In the genomic region with DNA sequence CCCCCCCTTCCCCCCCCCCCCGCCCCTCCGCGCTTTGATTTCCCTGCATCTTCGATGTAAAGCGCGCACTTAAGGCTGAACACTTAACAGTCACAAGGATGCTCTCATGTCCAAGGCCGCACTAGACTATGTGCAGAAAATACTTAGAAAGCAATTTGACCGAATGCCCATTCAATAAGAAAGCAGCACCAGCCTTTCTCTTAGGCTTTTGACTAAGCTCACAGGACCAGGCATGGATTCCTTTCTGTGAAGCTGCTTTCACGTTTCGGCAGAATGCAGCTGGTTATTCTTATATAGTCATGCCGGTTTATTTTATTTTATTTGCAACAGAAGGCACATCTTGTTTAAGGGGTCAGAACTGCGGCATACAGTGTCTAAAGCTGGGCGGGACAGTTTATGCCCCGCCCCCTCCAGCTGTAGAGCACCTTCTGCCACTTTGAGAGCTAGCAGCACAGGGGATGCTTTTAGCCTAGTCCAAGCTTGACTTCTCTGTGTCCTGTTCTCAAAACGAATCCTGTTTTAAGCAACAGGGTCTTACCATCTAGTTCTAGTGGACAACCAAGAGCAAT, we compare ENCODE assay signal across 10 mouse cellular contexts. TPM values are rescaled to one million over a fixed set of nuclear protein-coding genes. Genes with fewer than 3 reads are reported as not detected.
A peak's percentile ranks its signal among the peaks of the same experiment; 100 is the strongest.
DNase-seq lines count a peak whose midpoint lies in the region; ATAC-seq and TF ChIP-seq lines count a peak whose summit lies in the region.
"Had no signal": no experiment of that assay in that cellular context is flagged by ENCODE, and none has a peak within 500 bp of the region (broad histone marks: within the 10 kb centered on the region; RNA-seq: fewer than 3 reads in every experiment).

No protein-coding gene starts in this region.

- H3K4me2 ChIP-seq in lung, postnatal 0 days (replicated peaks; ENCODE audit: low read depth, low read length) = peak overlapping the region; percentile 9
- peak overlapping the region; percentile 55 for H3K4me2 ChIP-seq in forebrain, embryonic 13.5 days
- peak overlapping the region; percentile 2; the same call in 1 of the 2 replicates for H3K4me2 ChIP-seq in liver, embryonic 12.5 days
- H3K4me2 ChIP-seq in stomach, embryonic 16.5 days (ENCODE audit: low read depth, low read length) = peak overlapping the region; percentile 47

- no peak for TF ChIP-seq POLR2A in lung, adult 2 months (IDR thresholded peaks at IDR 0.05; ENCODE audit: borderline replicate concordance, extremely low read depth, low read depth, low read length)

- TF ChIP-seq EP300 in lung, postnatal 0 days (IDR thresholded peaks at IDR 0.05) = no peak

- ATAC-seq in lung, postnatal 0 days = no peak
- peak; percentile 76; the same call in 1 of the 2 replicates for ATAC-seq in forebrain, embryonic 13.5 days
- ATAC-seq in liver, embryonic 12.5 days = no peak
- ATAC-seq in stomach, embryonic 16.5 days (ENCODE audit: insufficient read depth, low FRiP score) = no peak
- ATAC-seq in monocyte, adult 5-6 weeks (replicated peaks; ENCODE audit: insufficient number of reproducible peaks, low FRiP score, low TSS enrichment, poor library complexity, severe bottlenecking) = no peak

- H3K4me3 ChIP-seq in lung, postnatal 0 days (ENCODE audit: low read depth, low read length) = no peak overlapping the region
- H3K4me3 ChIP-seq in lung, adult 2 months (replicated peaks; ENCODE audit: extremely low read depth, low read depth, low read length) = no peak overlapping the region
- peak overlapping the region; percentile 25 for H3K4me3 ChIP-seq in forebrain, embryonic 13.5 days
- H3K4me3 ChIP-seq in liver, embryonic 12.5 days = no peak overlapping the region
- 0 out of 2 replicates have a peak overlapping the region, but pooled peaks have one; percentile 6 for H3K4me3 ChIP-seq in stomach, embryonic 16.5 days (replicated peaks; ENCODE audit: low read length)

- H3K9ac ChIP-seq in lung, postnatal 0 days (replicated peaks; ENCODE audit: low read depth) = no peak overlapping the region
- no peak overlapping the region for H3K9ac ChIP-seq in forebrain, embryonic 13.5 days
- no peak overlapping the region for H3K9ac ChIP-seq in liver, embryonic 12.5 days
- H3K9ac ChIP-seq in stomach, embryonic 16.5 days (ENCODE audit: low read length) = 0 out of 2 replicates have a peak overlapping the region, but pooled peaks have one; percentile 14
- H3K9ac ChIP-seq: liver, embryonic 14.5 days had no signal

- no peaks in the 10 kb centered on the region for H3K27me3 ChIP-seq in lung, postnatal 0 days (replicated peaks; ENCODE audit: insufficient read depth, low read length)
- H3K27me3 ChIP-seq in forebrain, embryonic 13.5 days = peaks cover 22% of the 10 kb centered on the region
- H3K27me3 ChIP-seq in liver, embryonic 12.5 days (replicated peaks) = no peaks in the 10 kb centered on the region; the same call in 1 of the 2 replicates
- no peaks in the 10 kb centered on the region for H3K27me3 ChIP-seq in stomach, embryonic 16.5 days (ENCODE audit: control insufficient read depth, insufficient read depth, low read length)

- WGBS in lung, postnatal 0 days = 15% methylated on average over 15 of the region's 15 CpGs
- WGBS in lung, adult 2 months = 13% methylated on average over 15 of the region's 15 CpGs
- WGBS in forebrain, embryonic 13.5 days = 20% methylated on average over 15 of the region's 15 CpGs
- 34% methylated on average over 15 of the region's 15 CpGs for WGBS in liver, embryonic 12.5 days (ENCODE audit: insufficient replicate concordance)
- WGBS in stomach, embryonic 16.5 days = 17% methylated on average over 15 of the region's 15 CpGs

- H3K9me3 ChIP-seq in lung, postnatal 0 days (ENCODE audit: low read length) = no peaks in the 10 kb centered on the region
- H3K9me3 ChIP-seq in forebrain, embryonic 13.5 days (replicated peaks) = no peaks in the 10 kb centered on the region
- no peaks in the 10 kb centered on the region for H3K9me3 ChIP-seq in liver, embryonic 12.5 days (replicated peaks)
- H3K9me3 ChIP-seq in stomach, embryonic 16.5 days (replicated peaks; ENCODE audit: control insufficient read depth, low read length) = no peaks in the 10 kb centered on the region

- H3K36me3 ChIP-seq in lung, postnatal 0 days (ENCODE audit: insufficient read depth, low read length) = no peaks in the 10 kb centered on the region
- no peaks in the 10 kb centered on the region for H3K36me3 ChIP-seq in forebrain, embryonic 13.5 days (ENCODE audit: poor library complexity, severe bottlenecking)
- no peaks in the 10 kb centered on the region for H3K36me3 ChIP-seq in liver, embryonic 12.5 days
- H3K36me3 ChIP-seq in stomach, embryonic 16.5 days (ENCODE audit: control insufficient read depth, insufficient read depth, low read length) = no peaks in the 10 kb centered on the region

- no peaks in the 10 kb centered on the region for H3K4me1 ChIP-seq in lung, postnatal 0 days (ENCODE audit: insufficient read depth, low read depth, low read length)
- H3K4me1 ChIP-seq in lung, adult 2 months (ENCODE audit: control insufficient read depth, insufficient read depth, low read length) = peaks cover 2% of the 10 kb centered on the region; the same call in 1 of the 2 replicates
- no peaks in the 10 kb centered on the region for H3K4me1 ChIP-seq in forebrain, embryonic 13.5 days
- H3K4me1 ChIP-seq in liver, embryonic 12.5 days = no peaks in the 10 kb centered on the region
- no peaks in the 10 kb centered on the region for H3K4me1 ChIP-seq in stomach, embryonic 16.5 days (ENCODE audit: control insufficient read depth, insufficient read depth, low read length)

- peak; percentile 8 for DNase-seq in lung, postnatal 0 days (ENCODE audit: low spot score)
- DNase-seq in lung, adult 2 months = no peak
- no peak for DNase-seq in gastrocnemius, postnatal 10 days
- DNase-seq in frontal cortex, adult 2 months (ENCODE audit: extremely low spot score in 1 of 2, low spot score in 1 of 2) = no peak

- TF ChIP-seq CTCF in lung, postnatal 0 days (IDR thresholded peaks at IDR 0.05) = no peak
- no peak for TF ChIP-seq CTCF in lung, adult 2 months (IDR thresholded peaks at IDR 0.05; ENCODE audit: insufficient read depth, low read length)

- no peak overlapping the region for H3K27ac ChIP-seq in lung, postnatal 0 days (ENCODE audit: low read length)
- H3K27ac ChIP-seq in forebrain, embryonic 13.5 days = no peak overlapping the region
- H3K27ac ChIP-seq in liver, embryonic 12.5 days = no peak overlapping the region
- no peak overlapping the region for H3K27ac ChIP-seq in stomach, embryonic 16.5 days (ENCODE audit: low read length)
- H3K27ac ChIP-seq: liver, embryonic 14.5 days had no signal

RNA-seq across cellular contexts. Expression of gene Lgr5, which starts 30.8 kb away (rescaled TPM):
- polyA plus RNA-seq in lung, postnatal 0 days (2015; fragmentation: Nextera tagmentation; extraction: Ambion mirVana) = 0.23 and 0.35 TPM in 2 replicates
- polyA plus RNA-seq in lung, adult 2 months (2012; rRNA removed) = 0.43 and 0.53 TPM in 2 replicates
- polyA plus RNA-seq in forebrain, embryonic 13.5 days (2015; fragmentation: Nextera tagmentation; extraction: Ambion mirVana) = 0.14 and 0.26 TPM in 2 replicates
- polyA plus RNA-seq in liver, embryonic 12.5 days (2016; fragmentation: Nextera tagmentation; extraction: Ambion mirVana) = 2.7 and 3.9 TPM in 2 replicates
- polyA plus RNA-seq in stomach, embryonic 16.5 days (2015; fragmentation: Nextera tagmentation; extraction: Ambion mirVana) = 4.4 and 4.8 TPM in 2 replicates
- total RNA-seq in monocyte, adult 5-6 weeks (2017) = 0.21 TPM in 1 of 3 replicates, not detected in the others
- total RNA-seq in gastrocnemius, postnatal 10 days (2021) = under 1 TPM; 0.79 to 0.80 TPM
- polyA plus RNA-seq in frontal cortex, adult 2 months (2012; rRNA removed) = 41.2 and 43.5 TPM in 2 replicates

RNA-seq across cellular contexts. Expression of gene A930009A15Rik, which starts 48.6 kb away (rescaled TPM):
- polyA plus RNA-seq in lung, postnatal 0 days (2015; fragmentation: Nextera tagmentation; extraction: Ambion mirVana) = not detected in 2 replicates
- polyA plus RNA-seq in lung, adult 2 months (2012; rRNA removed) = not detected in 2 replicates
- polyA plus RNA-seq in forebrain, embryonic 13.5 days (2015; fragmentation: Nextera tagmentation; extraction: Ambion mirVana) = 0.17 TPM in 1 of 2 replicates, not detected in the other
- not detected in 2 replicates for polyA plus RNA-seq in liver, embryonic 12.5 days (2016; fragmentation: Nextera tagmentation; extraction: Ambion mirVana)
- polyA plus RNA-seq in stomach, embryonic 16.5 days (2015; fragmentation: Nextera tagmentation; extraction: Ambion mirVana) = not detected in 2 replicates
- total RNA-seq in monocyte, adult 5-6 weeks (2017) = not detected in 3 replicates
- not detected for total RNA-seq in gastrocnemius, postnatal 10 days (2021)
- 0.86 and 0.90 TPM in 2 replicates for polyA plus RNA-seq in frontal cortex, adult 2 months (2012; rRNA removed)
- total RNA-seq: gastrocnemius, adult 18-20 months had no signal
- polyA plus RNA-seq: liver, embryonic 14.5 days had no signal

Comparison
In these comparisons a context has a peak if more than half of its experiments do, and no peak if none do; other contexts are left out.
1. H3K4me2 ChIP-seq: peak in every context shown above with its lines; median percentile 55 in forebrain, embryonic 13.5 days; 47 in stomach, embryonic 16.5 days; 9 in lung, postnatal 0 days; 2 in liver, embryonic 12.5 days.
2. H3K4me3 ChIP-seq: peak in forebrain, embryonic 13.5 days (single experiment) and stomach, embryonic 16.5 days (single experiment); none in lung, postnatal 0 days (single experiment), lung, adult 2 months (single experiment) and liver, embryonic 12.5 days (single experiment).